Mouse (Mus musculus) embryonic facial prominence, embryonic 15.5 days (tissue): ENCODE measurements around the gene D630003M21Rik. TPM values are rescaled to one million over a fixed set of nuclear protein-coding genes. Genes with fewer than 3 reads are reported as not detected.

Experiments
- ATAC-seq: fragments of 200-750 bp; cut with Nextera tagmentation; 2 replicates; pipeline ENCODE4 v1.8.0; 2017; ENCODE audit warnings: low read depth, moderate TSS enrichment; ENCODE audit not compliant: insufficient number of reproducible peaks, low FRiP score, low TSS enrichment
- H3K27ac ChIP-seq: fragments of 300-500 bp; sonication (generic); replicated peaks from 2 replicates; pipeline ENCODE4 v1.5.1; 2015; ENCODE audit warnings: mild to moderate bottlenecking, inconsistent platforms
- H3K27me3 ChIP-seq: fragments of 300-500 bp; sonication (generic); 2 replicates; pipeline ENCODE4 v1.6.1; 2015; ENCODE audit warnings: inconsistent platforms
- H3K36me3 ChIP-seq: fragments of 300-500 bp; sonication (generic); 2 replicates; pipeline ENCODE4 v1.6.1; 2015; ENCODE audit warnings: mild to moderate bottlenecking, inconsistent platforms
- H3K4me1 ChIP-seq: fragments of 300-500 bp; sonication (generic); 2 replicates; pipeline ENCODE4 v1.6.1; 2015; ENCODE audit warnings: inconsistent platforms
- H3K4me2 ChIP-seq: fragments of 300-500 bp; sonication (generic); replicated peaks from 2 replicates; pipeline ENCODE4 v1.6.1; 2015; ENCODE audit warnings: mild to moderate bottlenecking, inconsistent platforms
- H3K4me3 ChIP-seq: fragments of 300-500 bp; sonication (generic); replicated peaks from 2 replicates; pipeline ENCODE4 v1.5.1; 2015; ENCODE audit warnings: mild to moderate bottlenecking, inconsistent platforms
- H3K9ac ChIP-seq: fragments of 300-500 bp; sonication (generic); 2 replicates; pipeline ENCODE4 v1.6.1; 2015; ENCODE audit warnings: inconsistent platforms
- H3K9me3 ChIP-seq: fragments of 300-500 bp; sonication (generic); replicated peaks from 2 replicates; pipeline ENCODE4 v1.6.1; 2016; ENCODE audit warnings: inconsistent platforms
- WGBS: fragments of 180-500 bp; shearing (Covaris S2); methylation state at CpG from one replicate; pipeline ENCODE4 v1.1.7; 2015; 5-methylcytosine and 5-hydroxymethylcytosine counted together
- polyA plus RNA-seq: library from polyadenylated mRNA; unstranded; fragments of >200 nt; fragmentation: Nextera tagmentation; extraction: Ambion mirVana; gene quantifications from 2 replicates; pipeline ENCODE4 v1.2.1, GENCODE M21; 2015

D630003M21Rik gene
- polyA plus RNA-seq, 1 experiment from 2014 or later, result 6.0 TPM

DNA sequence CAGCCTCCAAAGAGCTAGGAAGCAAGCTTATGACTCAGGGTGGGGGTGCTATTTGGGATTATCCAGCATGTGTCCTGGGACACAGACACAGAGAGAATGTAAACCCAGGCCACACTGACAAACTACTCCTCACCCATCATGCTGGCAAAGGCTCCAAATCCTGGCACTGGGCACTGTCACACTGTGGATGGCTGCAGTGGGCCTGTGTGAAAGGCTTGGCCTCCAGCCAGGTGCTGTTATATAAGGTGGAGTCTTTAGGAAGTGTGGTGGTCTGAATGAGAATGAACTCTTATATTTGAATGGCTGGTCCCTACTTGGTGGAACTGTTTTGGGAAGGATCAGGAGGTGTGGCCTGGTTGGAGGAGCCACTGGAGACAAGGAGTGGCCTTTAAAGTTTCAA lies 7.7 kb upstream of the D630003M21Rik start:
- Histone ChIP-seq H3K9ac (no peak overlapping the region), H3K27ac (no peak overlapping the region), H3K36me3 (no peaks in the 10 kb centered on the region), H3K4me3 (no peak overlapping the region), H3K4me2 (no peak overlapping the region), H3K4me1 (no peaks in the 10 kb centered on the region), H3K27me3 (no peaks in the 10 kb centered on the region), H3K9me3 (no peaks in the 10 kb centered on the region)
- ATAC-seq, result no peak

GRCm38 (mm10) chr2:158233106-158233505 lies 4.1 kb upstream of the D630003M21Rik start:
- Histone ChIP-seq H3K9ac (no peak overlapping the region), H3K4me2 (no peak overlapping the region), H3K36me3 (no peaks in the 10 kb centered on the region), H3K4me3 (no peak overlapping the region), H3K4me1 (peaks cover 25% of the 10 kb centered on the region), H3K9me3 (no peaks in the 10 kb centered on the region), H3K27ac (no peak overlapping the region), H3K27me3 (no peaks in the 10 kb centered on the region)
- no peak for ATAC-seq
- 62% methylated on average over 3 of the region's 3 CpGs for WGBS

- H3K9ac ChIP-seq, result no peak overlapping the region
- no peaks in the 10 kb centered on the region for H3K27me3 ChIP-seq
- 34% methylated on average over 3 of the region's 3 CpGs for WGBS
- H3K4me3 ChIP-seq, result no peak overlapping the region
- ATAC-seq, result no peak
- no peaks in the 10 kb centered on the region for H3K9me3 ChIP-seq
- H3K4me1 ChIP-seq, result peaks cover 31% of the 10 kb centered on the region
- H3K36me3 ChIP-seq, result no peaks in the 10 kb centered on the region
- H3K4me2 ChIP-seq, result no peak overlapping the region
- no peak overlapping the region for H3K27ac ChIP-seq
These were observed 3.4 kb upstream of the D630003M21Rik start for GRCm38 (mm10) chr2:158232414-158232813.

- no peak for ATAC-seq
- Histone ChIP-seq H3K9ac (no peak overlapping the region), H3K4me3 (no peak overlapping the region), H3K4me1 (peaks cover 31% of the 10 kb centered on the region), H3K4me2 (no peak overlapping the region), H3K36me3 (no peaks in the 10 kb centered on the region), H3K27ac (no peak overlapping the region), H3K27me3 (no peaks in the 10 kb centered on the region), H3K9me3 (no peaks in the 10 kb centered on the region)
- 38% methylated on average over 5 of the region's 5 CpGs for WGBS
These were observed 2.0 kb upstream of the D630003M21Rik start for GRCm38 (mm10) chr2:158231071-158231470.

- H3K4me1 ChIP-seq, result peaks cover 31% of the 10 kb centered on the region
- no peaks in the 10 kb centered on the region for H3K27me3 ChIP-seq
- H3K27ac ChIP-seq, result 0 out of 2 replicates have a peak overlapping the region, but pooled peaks have one; percentile 25
- no peaks in the 10 kb centered on the region for H3K36me3 ChIP-seq
- ATAC-seq, result no peak
- H3K4me2 ChIP-seq, result no peak overlapping the region
- H3K9me3 ChIP-seq, result no peaks in the 10 kb centered on the region
- 33% methylated on average over 6 of the region's 6 CpGs for WGBS
- no peak overlapping the region for H3K9ac ChIP-seq
- no peak overlapping the region for H3K4me3 ChIP-seq
These were observed 1.6 kb upstream of the D630003M21Rik start for GRCm38 (mm10) chr2:158230617-158231016.

DNA sequence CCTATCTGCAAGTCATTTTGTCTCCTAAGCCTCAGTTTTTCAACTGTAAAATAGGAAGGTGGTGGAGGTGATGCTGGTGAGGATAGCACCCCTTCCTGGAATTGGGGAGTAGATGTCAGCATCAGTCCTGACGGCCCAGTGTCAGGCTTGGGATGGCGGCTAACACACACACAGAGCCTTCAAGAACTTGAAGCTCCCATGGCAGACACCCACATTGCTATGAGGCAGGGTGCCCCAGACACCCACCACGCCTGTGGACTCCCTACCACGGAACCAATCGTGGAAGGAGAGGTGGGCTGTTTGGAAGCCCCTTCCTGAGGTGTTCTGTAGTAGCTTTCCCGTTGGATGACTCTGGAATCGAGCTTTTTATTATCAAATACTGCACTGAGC lies 476 bp upstream of the D630003M21Rik start:
- Histone ChIP-seq H3K9ac (no peak overlapping the region), H3K9me3 (no peaks in the 10 kb centered on the region), H3K4me2 (peak overlapping the region; percentile 74), H3K27ac (peak overlapping the region; percentile 55), H3K4me3 (peak overlapping the region; percentile 49), H3K36me3 (no peaks in the 10 kb centered on the region), H3K4me1 (peaks cover 35% of the 10 kb centered on the region), H3K27me3 (no peaks in the 10 kb centered on the region)
- 19% methylated on average over 7 of the region's 7 CpGs for WGBS
- ATAC-seq, result no peak

DNA sequence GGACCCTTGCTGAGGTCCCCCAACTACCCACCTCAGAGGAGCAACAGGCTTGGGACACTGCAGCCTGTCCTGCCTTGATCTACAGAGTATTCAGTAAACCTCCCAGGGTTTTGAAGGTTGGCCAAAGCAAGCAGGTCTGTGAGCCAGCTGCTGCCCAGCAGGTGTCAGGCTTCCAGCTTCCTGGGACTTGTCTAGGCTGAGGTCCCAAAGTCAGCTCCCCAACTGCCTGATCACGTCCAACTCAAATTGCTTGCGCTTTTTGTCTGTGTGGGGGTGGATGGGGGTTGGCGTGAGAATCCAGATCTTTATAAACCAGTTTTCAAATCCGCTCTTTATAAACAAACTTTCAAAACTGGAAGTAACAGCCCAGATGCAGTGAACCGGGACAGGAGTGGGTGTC lies 3.7 kb downstream of the D630003M21Rik start:
- Histone ChIP-seq H3K27me3 (no peaks in the 10 kb centered on the region), H3K9me3 (no peaks in the 10 kb centered on the region), H3K36me3 (no peaks in the 10 kb centered on the region), H3K4me2 (no peak overlapping the region), H3K4me3 (no peak overlapping the region), H3K9ac (no peak overlapping the region), H3K27ac (no peak overlapping the region), H3K4me1 (peaks cover 42% of the 10 kb centered on the region)
- no peak for ATAC-seq
- WGBS, result 57% methylated on average over 5 of the region's 5 CpGs

DNA sequence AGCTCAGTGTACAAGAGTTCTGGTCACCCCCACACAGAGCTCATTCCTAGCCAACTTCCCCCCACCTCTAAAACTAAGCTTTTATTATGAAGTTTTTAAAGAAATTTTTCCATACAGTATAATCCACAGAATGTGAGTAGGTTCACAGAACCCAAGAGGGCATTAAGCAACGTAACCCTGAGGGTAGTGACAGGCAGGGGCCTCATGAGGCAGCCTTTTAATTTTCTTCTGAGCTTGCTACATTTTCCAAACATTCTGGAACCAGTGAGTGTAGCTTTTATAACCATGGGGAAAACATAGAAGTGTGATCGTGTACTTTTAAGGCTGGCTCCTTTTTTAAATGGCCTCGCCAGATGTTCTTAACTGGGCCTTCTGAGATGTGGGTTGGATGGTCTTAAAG lies 5.5 kb downstream of the D630003M21Rik start:
- Histone ChIP-seq H3K27ac (peak overlapping the region; percentile 24; the same call in 1 of the 2 replicates), H3K36me3 (0 out of 2 replicates have a peak, but pooled peaks cover 6% of the 10 kb centered on the region), H3K4me3 (no peak overlapping the region), H3K4me1 (peaks cover 26% of the 10 kb centered on the region), H3K9ac (no peak overlapping the region), H3K9me3 (no peaks in the 10 kb centered on the region), H3K4me2 (no peak overlapping the region), H3K27me3 (no peaks in the 10 kb centered on the region)
- no peak for ATAC-seq
- WGBS, result 42% methylated on average over 3 of the region's 3 CpGs

DNA sequence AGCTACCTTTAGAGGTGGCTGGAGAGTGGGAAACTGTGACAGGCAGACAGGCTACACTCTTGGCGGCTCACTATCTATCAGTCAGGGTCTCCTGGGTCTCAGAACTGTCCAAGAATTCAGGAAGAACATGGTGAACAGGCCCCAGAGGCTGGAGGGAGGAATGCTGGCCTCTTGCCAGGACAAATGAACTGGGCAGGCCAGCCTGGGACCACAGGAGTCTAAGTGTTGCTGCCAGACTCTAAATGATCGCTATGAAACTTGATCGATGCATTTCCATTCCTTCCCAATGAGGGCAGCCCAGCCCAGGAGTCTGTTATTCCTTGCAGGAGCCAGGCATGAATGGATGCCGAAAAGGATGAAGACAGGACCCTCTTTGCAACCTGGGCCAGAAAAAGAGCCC lies 6.4 kb downstream of the D630003M21Rik start:
- WGBS, result 47% methylated on average over 4 of the region's 4 CpGs
- H3K9me3 ChIP-seq, result no peaks in the 10 kb centered on the region
- no peaks in the 10 kb centered on the region for H3K27me3 ChIP-seq
- no peak overlapping the region for H3K4me2 ChIP-seq
- 0 out of 2 replicates have a peak, but pooled peaks cover 13% of the 10 kb centered on the region for H3K36me3 ChIP-seq
- peaks cover 18% of the 10 kb centered on the region for H3K4me1 ChIP-seq
- ATAC-seq, result peak; percentile 77
- no peak overlapping the region for H3K4me3 ChIP-seq
- no peak overlapping the region for H3K9ac ChIP-seq
- H3K27ac ChIP-seq, result peak overlapping the region; percentile 24

GRCm38 (mm10) chr2:158221446-158222084 lies 7.5 kb downstream of the D630003M21Rik start:
- Histone ChIP-seq H3K36me3 (0 out of 2 replicates have a peak, but pooled peaks cover 14% of the 10 kb centered on the region), H3K4me3 (no peak overlapping the region), H3K9ac (no peak overlapping the region), H3K4me2 (no peak overlapping the region), H3K9me3 (no peaks in the 10 kb centered on the region), H3K4me1 (peaks cover 16% of the 10 kb centered on the region), H3K27me3 (no peaks in the 10 kb centered on the region), H3K27ac (no peak overlapping the region)
- no peak; the same call in 1 of the 2 replicates for ATAC-seq
- 86% methylated on average over 9 of the region's 9 CpGs for WGBS

GRCm38 (mm10) chr2:158219562-158219961 lies 9.5 kb downstream of the D630003M21Rik start:
- ATAC-seq, result no peak
- Histone ChIP-seq H3K4me3 (no peak overlapping the region), H3K9ac (no peak overlapping the region), H3K4me1 (peaks cover 22% of the 10 kb centered on the region), H3K27ac (no peak overlapping the region), H3K36me3 (0 out of 2 replicates have a peak, but pooled peaks cover 14% of the 10 kb centered on the region), H3K9me3 (no peaks in the 10 kb centered on the region), H3K4me2 (no peak overlapping the region), H3K27me3 (no peaks in the 10 kb centered on the region)
- 90% methylated on average over 2 of the region's 2 CpGs for WGBS

- 83% methylated on average over 8 of the region's 8 CpGs for WGBS
- Histone ChIP-seq H3K27ac (no peak overlapping the region), H3K4me2 (no peak overlapping the region)
These were observed 12.5 kb downstream of the D630003M21Rik start for GRCm38 (mm10) chr2:158216510-158216909.

More at GRCm38 (mm10) chr2:158216510-158216909, 12.5 kb downstream of the D630003M21Rik start:
- no peaks in the 10 kb centered on the region for H3K9me3 ChIP-seq
- H3K9ac ChIP-seq, result no peak overlapping the region
- no peak overlapping the region for H3K4me3 ChIP-seq
- H3K36me3 ChIP-seq, result 0 out of 2 replicates have a peak, but pooled peaks cover 14% of the 10 kb centered on the region
- H3K4me1 ChIP-seq, result peaks cover 17% of the 10 kb centered on the region
- H3K27me3 ChIP-seq, result no peaks in the 10 kb centered on the region
- ATAC-seq, result no peak
